Mouse (Mus musculus) spleen, adult 2 months (tissue): ENCODE measurements around the gene Gm12185.
"Not testable (repeated sequence)": the region's sequence is repeated elsewhere in the genome, so short reads cannot be mapped to it uniquely, and the experiment has no call there.

Experiments
- CTCF ChIP-seq: fragments of 200-500 bp; IDR thresholded peaks from 2 replicates; pipeline ENCODE4 v1.5.1; 2011; ENCODE audit warnings: mild to moderate bottlenecking, inconsistent platforms; ENCODE audit not compliant: insufficient read depth, insufficient read length, insufficient replicate concordance; ENCODE audit errors: extremely low read depth
- POLR2A ChIP-seq: fragments of 200-500 bp; IDR thresholded peaks from 2 replicates; pipeline ENCODE4 v1.6.1; 2011; ENCODE audit warnings: low read depth, low read length, inconsistent platforms

DNA sequence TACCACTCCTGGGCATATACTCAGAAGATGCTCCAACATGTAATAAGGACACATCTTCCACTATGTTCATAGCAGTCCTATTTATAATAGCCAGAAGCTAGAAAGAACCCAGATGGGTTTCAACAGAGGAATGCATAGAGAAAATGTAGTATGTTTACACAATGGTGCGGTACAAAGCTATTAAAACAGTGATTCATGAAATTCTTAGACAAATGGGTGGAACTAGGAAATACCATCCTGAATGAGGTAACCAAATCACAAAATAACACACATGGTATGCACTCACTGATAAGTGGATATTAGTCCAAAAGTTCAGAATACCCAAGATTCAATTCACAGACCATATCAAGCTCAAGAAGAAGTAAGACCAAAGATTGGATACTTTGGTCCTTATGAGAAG lies 17.3 kb downstream of the Gm12185 start:
- TF ChIP-seq CTCF, POLR2A: not testable (repeated sequence)
